Mouse (Mus musculus) liver, embryonic 11.5 days (tissue): ENCODE results near the gene Dhrs13. TPM values are rescaled to one million over a fixed set of nuclear protein-coding genes. Genes with fewer than 3 reads are reported as not detected.
"Not testable (repeated sequence)": the region's sequence is repeated elsewhere in the genome, so short reads cannot be mapped to it uniquely, and the experiment has no call there.

Experiments
- ATAC-seq: fragments of 200-750 bp; cut with Nextera tagmentation; replicated peaks from 2 replicates; pipeline ENCODE4 v1.8.0; 2017; ENCODE audit warnings: moderate number of reproducible peaks, mild to moderate bottlenecking, moderate TSS enrichment, moderate library complexity; ENCODE audit not compliant: low FRiP score
- DNase-seq: peaks from one replicate; pipeline ENCODE4 v3.0.0-alpha.2; 2017; ENCODE audit warnings: low spot score
- H3K27ac ChIP-seq: fragments of 300-500 bp; sonication (generic); 2 replicates; pipeline ENCODE4 v1.5.1; 2014; ENCODE audit warnings: mild to moderate bottlenecking, low read depth, low read length, control low read depth
- H3K27me3 ChIP-seq: fragments of 300-500 bp; sonication (generic); replicated peaks from 2 replicates; pipeline ENCODE4 v1.6.1; 2014; ENCODE audit warnings: low read length, mixed read lengths; ENCODE audit not compliant: control insufficient read depth, insufficient read depth
- H3K36me3 ChIP-seq: fragments of 300-500 bp; sonication (generic); 2 replicates; pipeline ENCODE4 v1.6.1; 2014; ENCODE audit warnings: mild to moderate bottlenecking, low read length, moderate library complexity, mixed read lengths; ENCODE audit not compliant: control insufficient read depth, insufficient read depth
- H3K4me1 ChIP-seq: fragments of 300-500 bp; sonication (generic); replicated peaks from 2 replicates; pipeline ENCODE4 v1.6.1; 2014; ENCODE audit warnings: low read length, mixed read lengths; ENCODE audit not compliant: control insufficient read depth, insufficient read depth
- H3K4me2 ChIP-seq: fragments of 300-500 bp; sonication (generic); 2 replicates; pipeline ENCODE4 v1.6.1; 2014; ENCODE audit warnings: mild to moderate bottlenecking, control low read depth, moderate library complexity
- H3K4me3 ChIP-seq: fragments of 300-500 bp; sonication (generic); 2 replicates; pipeline ENCODE4 v1.5.1; 2014; ENCODE audit warnings: low read depth, low read length, control low read depth
- H3K9ac ChIP-seq: fragments of 300-500 bp; sonication (generic); 2 replicates; pipeline ENCODE4 v1.6.1; 2014; ENCODE audit warnings: low read depth, low read length, control low read depth
- H3K9me3 ChIP-seq: fragments of 300-500 bp; sonication (generic); 2 replicates; pipeline ENCODE4 v1.6.1; 2016; ENCODE audit warnings: low read length, inconsistent platforms, mixed read lengths; ENCODE audit not compliant: control insufficient read depth
- WGBS: fragments of 180-500 bp; shearing (Covaris S2); extraction: QIAGEN DNeasy Blood & Tissue Kit; methylation state at CpG from one replicate; pipeline ENCODE4 v1.1.7; 2014; 5-methylcytosine and 5-hydroxymethylcytosine counted together
- polyA plus RNA-seq: library from polyadenylated mRNA; unstranded; fragments of >200 nt; fragmentation: Nextera tagmentation; extraction: Ambion mirVana; gene quantifications from 2 replicates; pipeline ENCODE4 v1.2.1, GENCODE M21; 2014

Dhrs13 gene
- polyA plus RNA-seq, 1 experiment from 2014 or later = 23.8 TPM

DNA sequence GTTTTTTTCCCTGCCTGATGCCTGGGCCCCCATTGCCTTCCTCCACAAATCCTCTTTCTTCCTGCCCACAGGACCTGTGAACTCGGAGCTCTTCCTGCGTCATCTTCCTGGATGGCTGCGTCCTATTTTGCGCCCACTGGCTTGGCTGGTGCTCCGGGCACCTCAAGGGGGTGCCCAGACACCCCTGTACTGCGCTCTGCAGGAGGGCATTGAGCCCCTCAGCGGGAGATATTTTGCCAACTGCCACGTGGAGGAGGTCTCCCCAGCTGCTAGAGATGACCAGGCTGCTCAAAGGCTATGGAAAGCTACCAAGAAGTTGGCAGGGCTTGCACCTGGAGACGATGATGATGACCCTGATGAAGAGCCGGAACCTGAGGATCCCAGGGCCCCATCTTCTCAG, 4.7 kb downstream of the Dhrs13 start:
- Histone ChIP-seq H3K4me1 (peaks cover 33% of the 10 kb centered on the region), H3K4me3 (no peak overlapping the region), H3K36me3 (peaks cover 5% of the 10 kb centered on the region; the same call in 1 of the 2 replicates), H3K9me3 (no peaks in the 10 kb centered on the region), H3K9ac (no peak overlapping the region), H3K4me2 (no peak overlapping the region), H3K27ac (no peak overlapping the region), H3K27me3 (no peaks in the 10 kb centered on the region)
- no peak for DNase-seq
- WGBS = 86% methylated on average over 10 of the region's 10 CpGs
- no peak for ATAC-seq

- Histone ChIP-seq H3K27me3 (no peaks in the 10 kb centered on the region), H3K4me2 (peak within 1 kb of the TSS; percentile 93), H3K27ac (peak within 1 kb of the TSS; percentile 82), H3K9me3 (no peaks in the 10 kb centered on the region), H3K4me1 (peaks cover 23% of the 10 kb centered on the region), H3K36me3 (peaks cover 10% of the 10 kb centered on the region; the same call in 1 of the 2 replicates), H3K4me3 (peak within 1 kb of the TSS; percentile 80), H3K9ac (peak within 1 kb of the TSS; percentile 82)
- peak; percentile 82 for ATAC-seq
- WGBS = 3% methylated on average over 55 of the region's 55 CpGs
- DNase-seq = peak; percentile 76
Observed at GRCm38 (mm10) chr11:78037831-78038752, 6.0 kb downstream of the Dhrs13 start, which contains the start of gene Flot2. Gene Flot2 (plus strand): TSS chr11:78037931.

- DNase-seq = no peak
- H3K4me2 ChIP-seq = no peak overlapping the region
- no peak for ATAC-seq
- H3K4me1 ChIP-seq = peaks cover 12% of the 10 kb centered on the region
- no peaks in the 10 kb centered on the region for H3K9me3 ChIP-seq
- H3K9ac ChIP-seq = no peak overlapping the region
- WGBS = 62% methylated on average over 2 of the region's 2 CpGs
- no peak overlapping the region for H3K27ac ChIP-seq
- no peaks in the 10 kb centered on the region for H3K27me3 ChIP-seq
- peaks cover 7% of the 10 kb centered on the region; the same call in 1 of the 2 replicates for H3K36me3 ChIP-seq
- H3K4me3 ChIP-seq = no peak overlapping the region
Observed at GRCm38 (mm10) chr11:78040878-78041277, 8.8 kb downstream of the Dhrs13 start.

GRCm38 (mm10) chr11:78042290-78042870, 10.3 kb downstream of the Dhrs13 start:
- not testable (repeated sequence) for H3K4me3 ChIP-seq, H3K9ac ChIP-seq, ATAC-seq, H3K9me3 ChIP-seq, H3K4me1 ChIP-seq, H3K27me3 ChIP-seq, H3K27ac ChIP-seq, H3K36me3 ChIP-seq, DNase-seq, H3K4me2 ChIP-seq
- 88% methylated on average over 4 of the region's 4 CpGs for WGBS

DNA sequence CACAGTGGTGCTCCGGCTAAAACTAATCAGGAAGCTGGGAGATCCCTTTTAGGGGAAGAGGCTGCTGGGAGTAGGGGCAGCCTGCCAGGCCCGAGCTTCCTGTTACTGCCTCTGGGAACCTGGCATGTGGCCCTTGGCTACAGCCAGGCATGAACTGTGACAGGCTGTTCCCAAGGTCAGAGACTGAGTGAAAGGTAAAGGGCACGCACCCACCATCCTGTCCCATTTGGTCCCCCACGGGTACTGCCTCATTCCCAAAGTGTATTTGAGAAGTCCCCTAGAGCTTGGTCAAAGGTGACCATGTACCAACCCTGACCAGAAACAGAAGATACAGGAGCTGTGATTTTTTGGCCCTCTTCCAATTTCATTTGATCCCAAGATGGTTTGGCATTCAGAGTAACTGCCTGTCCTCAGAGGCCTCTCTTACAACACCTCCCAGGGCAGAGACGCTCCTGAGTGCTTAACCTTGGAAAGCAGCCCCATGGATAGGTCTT, 12.7 kb downstream of the Dhrs13 start:
- no peaks in the 10 kb centered on the region for H3K27me3 ChIP-seq
- DNase-seq (no peak), ATAC-seq (no peak)
- no peak overlapping the region for H3K4me3 ChIP-seq
- H3K9me3 ChIP-seq = no peaks in the 10 kb centered on the region
- H3K4me2 ChIP-seq = no peak overlapping the region
- peaks cover 5% of the 10 kb centered on the region; the same call in 1 of the 2 replicates for H3K36me3 ChIP-seq
- H3K4me1 ChIP-seq = no peaks in the 10 kb centered on the region
- H3K9ac ChIP-seq = no peak overlapping the region
- WGBS = 84% methylated on average over 5 of the region's 5 CpGs
- no peak overlapping the region for H3K27ac ChIP-seq

DNA sequence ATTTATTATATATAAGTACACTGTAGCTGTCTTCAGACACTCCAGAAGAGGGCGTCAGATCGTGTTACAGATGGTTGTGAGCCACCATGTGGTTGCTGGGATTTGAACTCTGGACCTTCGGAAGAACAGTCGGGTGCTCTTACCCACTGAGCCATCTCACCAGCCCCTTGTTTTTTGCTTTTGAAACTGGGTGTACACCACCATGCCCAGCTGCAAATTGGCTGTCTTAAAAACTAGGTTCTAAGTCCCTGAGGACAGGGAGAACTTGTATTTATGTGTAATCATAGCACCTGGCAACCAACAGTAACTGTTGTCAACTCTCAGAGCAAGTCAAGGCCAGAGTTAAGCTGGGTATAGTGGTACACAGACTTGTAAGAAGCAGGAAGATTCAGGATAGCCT, 16.6 kb downstream of the Dhrs13 start:
- not testable (repeated sequence) for H3K9ac ChIP-seq

GRCm38 (mm10) chr11:78053078-78053477, 21.0 kb downstream of the Dhrs13 start:
- H3K4me3 ChIP-seq = no peak overlapping the region
- H3K4me2 ChIP-seq = 0 out of 2 replicates have a peak overlapping the region, but pooled peaks have one; percentile 4
- H3K9me3 ChIP-seq = no peaks in the 10 kb centered on the region
- peaks cover 6% of the 10 kb centered on the region for H3K4me1 ChIP-seq
- no peaks in the 10 kb centered on the region for H3K27me3 ChIP-seq
- WGBS = 70% methylated on average over 8 of the region's 8 CpGs
- ATAC-seq = peak; percentile 75
- H3K9ac ChIP-seq = no peak overlapping the region; the same call in 1 of the 2 replicates
- peaks cover 2% of the 10 kb centered on the region for H3K36me3 ChIP-seq
- DNase-seq = no peak
- H3K27ac ChIP-seq = no peak overlapping the region

More for the DNA sequence above, 16.6 kb downstream of the Dhrs13 start:
- not testable (repeated sequence) for ATAC-seq, H3K9me3 ChIP-seq, H3K4me1 ChIP-seq, H3K27ac ChIP-seq, H3K27me3 ChIP-seq, H3K4me2 ChIP-seq, DNase-seq, H3K36me3 ChIP-seq, H3K4me3 ChIP-seq
- WGBS = 96% methylated on average over 4 of the region's 4 CpGs

DNA sequence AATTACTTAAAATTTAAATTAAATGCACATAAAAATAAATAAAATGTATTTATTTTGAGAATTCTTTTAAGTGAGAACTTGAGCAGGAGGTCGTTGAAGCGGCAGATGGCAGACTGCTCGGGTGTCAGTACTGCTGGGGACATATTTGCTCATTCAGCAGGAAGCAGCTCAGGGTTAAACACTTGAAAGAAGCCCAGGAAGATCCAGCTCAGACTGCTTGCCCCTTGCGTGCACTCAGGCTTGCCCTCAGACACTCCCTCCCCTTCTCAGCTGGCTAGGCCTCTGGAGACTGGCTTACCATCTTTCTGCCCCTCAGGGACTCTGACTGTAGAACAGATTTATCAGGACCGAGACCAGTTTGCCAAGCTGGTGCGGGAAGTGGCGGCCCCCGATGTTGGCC, 24.9 kb downstream of the Dhrs13 start:
- Histone ChIP-seq H3K9ac (no peak overlapping the region), H3K27me3 (no peaks in the 10 kb centered on the region), H3K36me3 (peaks cover 5% of the 10 kb centered on the region), H3K9me3 (no peaks in the 10 kb centered on the region), H3K27ac (no peak overlapping the region), H3K4me3 (no peak overlapping the region), H3K4me2 (no peak overlapping the region), H3K4me1 (peaks cover 15% of the 10 kb centered on the region)
- ATAC-seq (no peak), DNase-seq (no peak)
- 86% methylated on average over 8 of the region's 8 CpGs for whole genome bisulfite sequencing
